Mouse (Mus musculus) C2C12 (cell line): ENCODE data around the gene Orc3.

Source experiments
- CEBPB ChIP-seq: IDR thresholded peaks from one replicate; pipeline ENCODE4 v1.6.1; 2011; ENCODE audit warnings: low read depth, mild to moderate bottlenecking, control low read depth, moderate library complexity
- CTCF ChIP-seq: IDR thresholded peaks from one replicate; pipeline ENCODE4 v1.5.1; 2011; ENCODE audit not compliant: control insufficient read depth, insufficient read depth, insufficient read length
- FOSL1 ChIP-seq: IDR thresholded peaks from one replicate; pipeline ENCODE4 v1.8.0; 2011; ENCODE audit warnings: mild to moderate bottlenecking, low read length; ENCODE audit not compliant: poor library complexity, insufficient read depth, severe bottlenecking
- MAX ChIP-seq: IDR thresholded peaks from one replicate; pipeline ENCODE4 v1.6.1; 2011; ENCODE audit warnings: mild to moderate bottlenecking, control low read depth
- MYOG ChIP-seq: IDR thresholded peaks from one replicate; pipeline ENCODE4 v1.6.1; 2011; ENCODE audit not compliant: control insufficient read depth, insufficient read length; ENCODE audit errors: extremely low read depth
- USF1 ChIP-seq: IDR thresholded peaks from one replicate; pipeline ENCODE4 v1.6.1; 2011; ENCODE audit warnings: low read depth, mild to moderate bottlenecking, control low read depth, moderate library complexity

- TF ChIP-seq CEBPB (no peak), FOSL1 (no peak), CTCF (no peak), MYOG (no peak), USF1 (no peak), MAX (no peak)
Observed at GRCm38 (mm10) chr4:34653179-34653578, 38.4 kb upstream of the Orc3 start.
